Mouse (Mus musculus) brain, embryonic 14.5 days (tissue): ENCODE data around the gene Fbxo22. TPM values are rescaled to one million over a fixed set of nuclear protein-coding genes. Genes with fewer than 3 reads are reported as not detected.
"Not testable (repeated sequence)": the region's sequence is repeated elsewhere in the genome, so short reads cannot be mapped to it uniquely, and the experiment has no call there.

Experiments
- DNase-seq: peaks from one replicate; pipeline ENCODE4 v3.0.0-alpha.2; 2011; ENCODE audit warnings: low read depth
- CTCF ChIP-seq: fragments of 200-500 bp; IDR thresholded peaks from 2 replicates; pipeline ENCODE4 v1.5.1; 2012; ENCODE audit warnings: inconsistent platforms, mild to moderate bottlenecking, moderate library complexity, borderline replicate concordance; ENCODE audit not compliant: insufficient read depth, insufficient read length; ENCODE audit errors: extremely low read depth
- POLR2A ChIP-seq: fragments of 200-500 bp; IDR thresholded peaks from 2 replicates; pipeline ENCODE4 v1.6.1; 2012; ENCODE audit warnings: mild to moderate bottlenecking, inconsistent platforms, borderline replicate concordance; ENCODE audit not compliant: poor library complexity, insufficient read depth, insufficient read length, severe bottlenecking; ENCODE audit errors: extremely low read depth
- polyA plus RNA-seq: library from polyadenylated mRNA; depleted of rRNA; stranded (reverse); fragments of >200 nt; gene quantifications from 2 replicates; pipeline ENCODE4 v1.2.3, GENCODE M21; 2012

Gene Fbxo22
- polyA plus RNA-seq, 1 experiment = 44.2 TPM

GRCm38 (mm10) chr9:55217381-55217780 lies 8.7 kb downstream of the Fbxo22 start:
- TF ChIP-seq CTCF (no peak), POLR2A (no peak)
- DNase-seq = no peak

GRCm38 (mm10) chr9:55225165-55225737 lies 16.5 kb downstream of the Fbxo22 start:
- no peak for TF ChIP-seq POLR2A
- no peak for TF ChIP-seq CTCF
- DNase-seq = no peak

- TF ChIP-seq CTCF = no peak
- DNase-seq = peak; percentile 37
Measured at GRCm38 (mm10) chr9:55226251-55226650, 17.5 kb downstream of the Fbxo22 start.

- DNase-seq = no peak
- no peak for TF ChIP-seq CTCF
- TF ChIP-seq POLR2A = no peak
Measured at GRCm38 (mm10) chr9:55228149-55228548, 19.4 kb downstream of the Fbxo22 start.

- DNase-seq = no peak
Measured at GRCm38 (mm10) chr9:55229010-55229409, 20.3 kb downstream of the Fbxo22 start.

GRCm38 (mm10) chr9:55231544-55231943 lies 22.8 kb downstream of the Fbxo22 start:
- TF ChIP-seq CTCF (peak; percentile 20; the same call in 1 of the 2 replicates), POLR2A (no peak)
- peak; percentile 31 for DNase-seq

More at GRCm38 (mm10) chr9:55229010-55229409, 20.3 kb downstream of the Fbxo22 start:
- no peak for TF ChIP-seq POLR2A
- no peak for TF ChIP-seq CTCF

- no peak for DNase-seq
- TF ChIP-seq CTCF (no peak), POLR2A (no peak)
Measured at GRCm38 (mm10) chr9:55232110-55232509, 23.4 kb downstream of the Fbxo22 start.

DNA sequence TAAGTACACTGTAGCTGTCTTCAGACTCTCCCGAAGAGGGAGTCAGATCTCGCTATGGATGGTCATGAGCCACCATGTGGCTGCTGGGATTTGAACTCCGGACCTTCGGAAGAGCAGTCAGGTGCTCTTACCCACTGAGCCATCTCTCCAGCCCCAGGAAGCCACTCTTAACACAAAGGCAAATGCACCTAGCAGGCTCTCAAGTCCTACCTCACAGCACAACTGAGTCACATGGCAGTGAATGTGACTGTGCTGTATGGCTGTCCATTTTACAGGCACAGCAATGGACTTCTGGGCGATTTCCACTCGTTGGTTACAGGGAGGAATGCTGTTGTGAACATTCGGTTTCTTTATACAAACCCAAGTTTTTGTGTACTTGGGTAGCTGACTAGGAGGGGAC lies 23.9 kb downstream of the Fbxo22 start:
- no peak for DNase-seq

GRCm38 (mm10) chr9:55233076-55233475 lies 24.4 kb downstream of the Fbxo22 start:
- DNase-seq = not testable (repeated sequence)

More for the DNA sequence above, 23.9 kb downstream of the Fbxo22 start:
- TF ChIP-seq CTCF = no peak
- TF ChIP-seq POLR2A = no peak

- DNase-seq = no peak
- TF ChIP-seq POLR2A = no peak
- TF ChIP-seq CTCF = no peak
Measured at GRCm38 (mm10) chr9:55236235-55237165, 27.8 kb downstream of the Fbxo22 start.

DNA sequence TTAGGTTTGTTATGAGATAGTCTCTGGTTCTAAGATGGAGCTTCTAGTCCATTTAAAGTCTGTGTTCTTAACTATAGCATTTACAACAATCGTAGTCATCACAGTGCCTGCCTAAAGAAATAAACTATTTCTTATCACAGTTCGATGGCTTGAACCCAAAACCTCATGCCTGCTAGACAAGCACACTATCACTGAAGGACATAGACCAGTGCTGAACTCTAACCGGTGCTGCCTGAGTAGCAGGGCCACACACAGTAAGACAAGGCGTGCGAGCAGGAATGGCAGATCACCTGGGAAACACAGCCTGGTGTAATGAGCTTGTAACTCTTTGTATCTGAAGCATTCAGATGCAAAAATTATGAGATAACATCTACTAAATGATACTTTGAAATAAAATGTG lies 32.1 kb downstream of the Fbxo22 start:
- no peak for DNase-seq
- TF ChIP-seq POLR2A (no peak), CTCF (no peak)
